ENCODE assay signal across 8 mouse cellular contexts in the genomic region with DNA sequence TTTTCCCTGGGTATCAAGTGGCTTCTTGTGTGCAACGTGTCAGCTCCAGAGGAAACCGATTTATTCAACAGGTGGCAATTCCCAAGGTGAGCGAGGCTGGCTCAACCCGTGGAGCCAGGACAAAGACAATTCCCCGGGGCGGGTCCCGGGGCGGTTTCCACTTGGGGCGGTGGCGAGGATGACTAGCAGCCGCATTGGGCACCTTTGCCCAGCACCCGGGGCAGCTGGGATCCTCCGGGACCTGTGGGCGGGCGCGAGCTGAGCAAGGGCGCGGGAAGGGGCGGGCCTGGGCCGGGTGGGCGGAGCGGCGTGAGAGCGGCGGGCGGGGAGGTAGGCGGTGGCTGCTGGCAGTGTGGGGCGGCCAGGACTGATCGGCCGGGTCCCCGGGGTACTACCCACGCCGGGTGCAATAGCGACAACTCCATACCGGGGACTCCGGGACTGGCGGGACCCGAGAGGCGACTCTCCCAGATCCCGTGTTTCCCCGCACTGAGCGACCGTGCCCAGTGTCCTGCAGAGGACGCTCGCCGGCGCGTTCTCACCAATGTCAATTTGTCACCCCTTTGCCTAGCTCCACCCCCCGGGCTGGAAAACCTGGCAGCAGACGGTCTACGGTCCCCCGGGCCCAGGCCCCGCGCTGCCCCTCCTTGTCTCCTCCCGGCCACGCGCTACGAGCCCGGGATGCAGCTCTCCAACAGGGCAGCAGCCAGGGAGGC. TPM values are rescaled to one million over a fixed set of nuclear protein-coding genes. Genes with fewer than 3 reads are reported as not detected.
A peak's percentile ranks its signal among the peaks of the same experiment; 100 is the strongest.
DNase-seq lines count a peak whose midpoint lies in the region; ATAC-seq and TF ChIP-seq lines count a peak whose summit lies in the region.

No protein-coding gene starts in this region.

- H3K9me3 ChIP-seq in CH12.LX (replicated peaks; ENCODE audit: low read length) = no peaks in the 10 kb centered on the region
- H3K9me3 ChIP-seq in forebrain, embryonic 12.5 days = no peaks in the 10 kb centered on the region
- no peaks in the 10 kb centered on the region for H3K9me3 ChIP-seq in heart, postnatal 0 days (replicated peaks; ENCODE audit: control insufficient read depth, low read length)
- no peaks in the 10 kb centered on the region for H3K9me3 ChIP-seq in liver, postnatal 0 days (ENCODE audit: low read length)
- no peaks in the 10 kb centered on the region for H3K9me3 ChIP-seq in neural tube, embryonic 13.5 days

- ATAC-seq in forebrain, embryonic 12.5 days (ENCODE audit: low FRiP score) = peak; percentile 96
- ATAC-seq in heart, postnatal 0 days (ENCODE audit: insufficient read depth, low read depth) = peak; percentile 96
- peak; percentile 92 for ATAC-seq in liver, postnatal 0 days
- peak; percentile 96 for ATAC-seq in neural tube, embryonic 13.5 days (ENCODE audit: low read depth)

- H3K79me2 ChIP-seq in CH12.LX (replicated peaks; ENCODE audit: control insufficient read depth, extremely low read depth, insufficient read depth, poor library complexity, severe bottlenecking) = no peaks in the 10 kb centered on the region

- dilution Hi-C loops in CH12.LX (cut with MboI; ENCODE audit: extremely low pct_ligation_motif_present, extremely low pct_unique_long_range_greater_than_20kb, low sequenced_read_pairs) = no loop called here

- TF ChIP-seq CTCF in CH12.LX (conservative IDR thresholded peaks at IDR 0.05 in 1 of 2, IDR thresholded peaks at IDR 0.05 in 1 of 2; ENCODE audit: low read depth in 2 of 2, low read length in 2 of 2) = peak in 1 of 2 experiments; percentile 55; a peak in 2 of 4 replicates
- no peak for TF ChIP-seq CTCF in heart, postnatal 0 days (IDR thresholded peaks at IDR 0.05; ENCODE audit: low read depth)
- TF ChIP-seq CTCF in liver, postnatal 0 days (IDR thresholded peaks at IDR 0.05; ENCODE audit: low read depth) = peak; percentile 54

- H3K4me3 ChIP-seq in CH12.LX (replicated peaks in 1 of 3; ENCODE audit: low read depth in 2 of 3, low read length in 2 of 3, poor library complexity in 1 of 3) = peak overlapping the region; percentile 59 to 92 (median 59)
- peak overlapping the region; percentile 68 for H3K4me3 ChIP-seq in forebrain, embryonic 12.5 days (replicated peaks)
- peak overlapping the region; percentile 64 for H3K4me3 ChIP-seq in heart, postnatal 0 days (ENCODE audit: low read depth, low read length)
- peak overlapping the region; percentile 89 for H3K4me3 ChIP-seq in liver, postnatal 0 days (ENCODE audit: low read depth, low read length)
- H3K4me3 ChIP-seq in neural tube, embryonic 13.5 days = peak overlapping the region; percentile 68

- no peaks in the 10 kb centered on the region for H3K36me3 ChIP-seq in CH12.LX (replicated peaks in 1 of 2; ENCODE audit: control insufficient read depth in 1 of 2, insufficient read depth in 1 of 2, low read length in 1 of 2)
- H3K36me3 ChIP-seq in forebrain, embryonic 12.5 days (replicated peaks) = no peaks in the 10 kb centered on the region
- H3K36me3 ChIP-seq in heart, postnatal 0 days (replicated peaks; ENCODE audit: control insufficient read depth, insufficient read depth, low read length) = no peaks in the 10 kb centered on the region
- no peaks in the 10 kb centered on the region for H3K36me3 ChIP-seq in liver, postnatal 0 days (replicated peaks; ENCODE audit: insufficient read depth, low read length)
- no peaks in the 10 kb centered on the region for H3K36me3 ChIP-seq in neural tube, embryonic 13.5 days

- H3K9ac ChIP-seq in CH12.LX (ENCODE audit: insufficient read depth, low read depth) = peak overlapping the region; percentile 84
- H3K9ac ChIP-seq in forebrain, embryonic 12.5 days = peak overlapping the region; percentile 82
- H3K9ac ChIP-seq in heart, postnatal 0 days (replicated peaks; ENCODE audit: low read depth, low read length) = peak overlapping the region; percentile 63
- peak overlapping the region; percentile 95 for H3K9ac ChIP-seq in liver, postnatal 0 days (replicated peaks)
- H3K9ac ChIP-seq in neural tube, embryonic 13.5 days = peak overlapping the region; percentile 86

- TF ChIP-seq RAD21 in CH12.LX (IDR thresholded peaks at IDR 0.05; ENCODE audit: low read depth, low read length) = no peak; the same call in 1 of the 2 replicates

- H3K4me1 ChIP-seq in CH12.LX (ENCODE audit: control insufficient read depth in 1 of 2, insufficient read depth in 2 of 2) = peaks cover 0 to 20% of the 10 kb centered on the region in 2 experiments; a peak in 2 of 4 replicates
- H3K4me1 ChIP-seq in forebrain, embryonic 12.5 days = peaks cover 16% of the 10 kb centered on the region
- H3K4me1 ChIP-seq in heart, postnatal 0 days (ENCODE audit: control insufficient read depth, insufficient read depth) = 0 out of 2 replicates have a peak, but pooled peaks cover 2% of the 10 kb centered on the region
- H3K4me1 ChIP-seq in liver, postnatal 0 days (ENCODE audit: insufficient read depth) = peaks cover 40% of the 10 kb centered on the region
- peaks cover 21% of the 10 kb centered on the region for H3K4me1 ChIP-seq in neural tube, embryonic 13.5 days (replicated peaks)

- peak; percentile 57; the same call in 1 of the 2 replicates for TF ChIP-seq POLR2A in CH12.LX (IDR thresholded peaks at IDR 0.05; ENCODE audit: low read depth, low read length)

- TF ChIP-seq EP300 in CH12.LX (IDR thresholded peaks at IDR 0.05; ENCODE audit: low read length) = no peak
- TF ChIP-seq EP300 in heart, postnatal 0 days (IDR thresholded peaks at IDR 0.05; ENCODE audit: low read depth) = 0 out of 2 replicates have a peak, but pooled peaks have one; percentile 22
- peak; percentile 68 for TF ChIP-seq EP300 in liver, postnatal 0 days (IDR thresholded peaks at IDR 0.05; ENCODE audit: low read depth)

- H3K27me3 ChIP-seq in CH12.LX (replicated peaks) = peaks cover 9% of the 10 kb centered on the region
- H3K27me3 ChIP-seq in forebrain, embryonic 12.5 days = no peaks in the 10 kb centered on the region
- H3K27me3 ChIP-seq in heart, postnatal 0 days (ENCODE audit: control insufficient read depth, insufficient read depth, low read length) = no peaks in the 10 kb centered on the region
- H3K27me3 ChIP-seq in liver, postnatal 0 days (ENCODE audit: insufficient read depth, low read length) = no peaks in the 10 kb centered on the region
- H3K27me3 ChIP-seq in neural tube, embryonic 13.5 days = no peaks in the 10 kb centered on the region

- H3K27ac ChIP-seq in CH12.LX (ENCODE audit: insufficient read depth, low read depth) = peak overlapping the region; percentile 35; the same call in 1 of the 2 replicates
- H3K27ac ChIP-seq in forebrain, embryonic 12.5 days = peak overlapping the region; percentile 85
- peak overlapping the region; percentile 93 for H3K27ac ChIP-seq in heart, postnatal 0 days (ENCODE audit: low read depth)
- peak overlapping the region; percentile 99 for H3K27ac ChIP-seq in liver, postnatal 0 days (ENCODE audit: low read depth)
- peak overlapping the region; percentile 93 for H3K27ac ChIP-seq in neural tube, embryonic 13.5 days (replicated peaks)

- in situ Hi-C loops in CH12.LX (cut with MboI; ENCODE audit: low pct_ligation_motif_present, low pct_unique_long_range_greater_than_20kb, low sequenced_read_pairs) = no loop called here

- DNase-seq in CH12.LX (ENCODE audit: extremely low read depth) = peak; percentile 54
- DNase-seq in c-Kit-positive CD71-positive TER-119-negative erythroid progenitor cells, embryonic 14.5 days (ENCODE audit: low read depth) = peak; percentile 76
- peak; percentile 90 for DNase-seq in heart, postnatal 0 days (ENCODE audit: low spot score)
- DNase-seq in kidney, postnatal 4 days = peak; percentile 93 to 96
- DNase-seq in liver, postnatal 0 days = peak; percentile 97
- DNase-seq in testis, postnatal 10 days (ENCODE audit: low spot score) = peak; percentile 93

- under 1% methylated on average over 50 of the region's 59 CpGs for WGBS in forebrain, embryonic 12.5 days
- WGBS in heart, postnatal 0 days = under 1% methylated on average over 58 of the region's 59 CpGs
- WGBS in liver, postnatal 0 days (ENCODE audit: insufficient replicate concordance) = under 1% methylated on average over 48 of the region's 59 CpGs
- under 1% methylated on average over 59 of the region's 59 CpGs for WGBS in neural tube, embryonic 13.5 days

- peak overlapping the region; percentile 93 for H3K4me2 ChIP-seq in CH12.LX (ENCODE audit: insufficient read depth, low read depth, poor library complexity, severe bottlenecking)
- peak overlapping the region; percentile 84 for H3K4me2 ChIP-seq in forebrain, embryonic 12.5 days
- H3K4me2 ChIP-seq in heart, postnatal 0 days (ENCODE audit: low read depth, low read length) = peak overlapping the region; percentile 86
- peak overlapping the region; percentile 99 for H3K4me2 ChIP-seq in liver, postnatal 0 days (ENCODE audit: low read depth, low read length)
- H3K4me2 ChIP-seq in neural tube, embryonic 13.5 days = peak overlapping the region; percentile 95

TF ChIP-seq in CH12.LX, 34 proteins besides CTCF, POLR2A, EP300 and RAD21 (continues in another document):
- 0 out of 2 replicates have a peak, but pooled peaks have one; percentile 16 for TF ChIP-seq UBTF (IDR thresholded peaks at IDR 0.05; ENCODE audit: low read depth, low read length)
- TF ChIP-seq TCF12 (IDR thresholded peaks at IDR 0.05; ENCODE audit: low read depth, low read length) = 0 out of 2 replicates have a peak, but pooled peaks have one; percentile 43
- TF ChIP-seq SIN3A (IDR thresholded peaks at IDR 0.05; ENCODE audit: low read length) = peak; percentile 20; the same call in 1 of the 2 replicates
- TF ChIP-seq ETS1 (conservative IDR thresholded peaks at IDR 0.05; ENCODE audit: low read depth, low read length) = no peak

RNA-seq across cellular contexts. Expression of a gene that starts 19.8 kb away (rescaled TPM):
- total RNA-seq in CH12.LX (2012; rRNA removed) (1.3 and 1.7 TPM in 2 replicates), CH12.LX (2014; rRNA removed) (0.44 and 0.46 TPM in 2 replicates)
- 0.81 and 0.94 TPM in 2 replicates for polyA plus RNA-seq in CH12.LX (2012; ENCODE audit: insufficient read length, low read depth)
- polyA plus RNA-seq in forebrain, embryonic 12.5 days (2016; fragmentation: Nextera tagmentation; extraction: Ambion mirVana) = 5.7 and 5.9 TPM in 2 replicates
- 1.8 and 7.7 TPM in 2 replicates for total RNA-seq in heart, postnatal 0 days (2014; rRNA removed; ENCODE audit: low replicate concordance)
- 5.7 and 5.8 TPM in 2 replicates for polyA plus RNA-seq in heart, postnatal 0 days (2015; fragmentation: Nextera tagmentation; extraction: Ambion mirVana)
- 11.7 and 12.0 TPM in 2 replicates for polyA plus RNA-seq in liver, postnatal 0 days (2015; fragmentation: Nextera tagmentation; extraction: Ambion mirVana)
- 5.4 and 6.8 TPM in 2 replicates for polyA plus RNA-seq in neural tube, embryonic 13.5 days (2015; fragmentation: Nextera tagmentation; extraction: Ambion mirVana)

RNA-seq across cellular contexts. Expression of a gene that starts 50.0 kb away (rescaled TPM):
- total RNA-seq in CH12.LX (2012; rRNA removed) (not detected in 2 replicates), CH12.LX (2014; rRNA removed) (not detected in 2 replicates)
- polyA plus RNA-seq in CH12.LX (2012; ENCODE audit: insufficient read length, low read depth) = not detected in 2 replicates
- polyA plus RNA-seq in forebrain, embryonic 12.5 days (2016; fragmentation: Nextera tagmentation; extraction: Ambion mirVana) = 0.65 and 0.68 TPM in 2 replicates
- total RNA-seq in heart, postnatal 0 days (2014; rRNA removed; ENCODE audit: low replicate concordance) = 0.73 and 0.88 TPM in 2 replicates
- 0.19 and 0.21 TPM in 2 replicates for polyA plus RNA-seq in heart, postnatal 0 days (2015; fragmentation: Nextera tagmentation; extraction: Ambion mirVana)
- 0.06 and 0.08 TPM in 2 replicates for polyA plus RNA-seq in liver, postnatal 0 days (2015; fragmentation: Nextera tagmentation; extraction: Ambion mirVana)
- polyA plus RNA-seq in neural tube, embryonic 13.5 days (2015; fragmentation: Nextera tagmentation; extraction: Ambion mirVana) = 0.36 and 0.53 TPM in 2 replicates

Comparison
In these comparisons a context has a peak if more than half of its experiments do, and no peak if none do; other contexts are left out.
1. Peak in every context shown above with its lines: DNase-seq, ATAC-seq, H3K4me3 ChIP-seq and H3K27ac ChIP-seq.
2. H3K27ac ChIP-seq: peak in every context shown above with its lines; median percentile 99 in liver, postnatal 0 days; 93 in heart, postnatal 0 days; 93 in neural tube, embryonic 13.5 days; 85 in forebrain, embryonic 12.5 days; 35 in CH12.LX.